Mouse (Mus musculus) bone marrow macrophage, adult 2 months (primary cell): Measurements from ENCODE around the gene Spsb1. TPM values are rescaled to one million over a fixed set of nuclear protein-coding genes. Genes with fewer than 3 reads are reported as not detected.

Experiments
- H3K27ac ChIP-seq: 2 replicates; pipeline ENCODE4 v1.5.1; 2012; ENCODE audit warnings: low read depth, low read length; ENCODE audit not compliant: insufficient read depth
- H3K4me1 ChIP-seq: 2 replicates; pipeline ENCODE4 v1.6.1; 2012; ENCODE audit warnings: low read length; ENCODE audit not compliant: control insufficient read depth, insufficient read depth
- H3K4me3 ChIP-seq: 2 replicates; pipeline ENCODE4 v1.5.1; 2012; ENCODE audit warnings: mild to moderate bottlenecking, low read length, moderate library complexity; ENCODE audit not compliant: insufficient read depth
- CTCF ChIP-seq: IDR thresholded peaks from 2 replicates; pipeline ENCODE4 v1.5.1; 2012; ENCODE audit warnings: low read depth, mild to moderate bottlenecking, low read length, moderate library complexity
- POLR2A ChIP-seq: IDR thresholded peaks from 2 replicates; pipeline ENCODE4 v1.6.1; 2012; ENCODE audit warnings: mild to moderate bottlenecking, low read depth, low read length, borderline replicate concordance
- polyA plus RNA-seq: library from polyadenylated mRNA; stranded (reverse); fragments of >200 nt; gene quantifications from 2 replicates; pipeline ENCODE4 v1.2.4, GENCODE M21; 2012; ENCODE audit not compliant: missing spikeins, insufficient read depth, insufficient read length

Spsb1 gene
- polyA plus RNA-seq, 1 experiment, result 1.2 TPM

DNA sequence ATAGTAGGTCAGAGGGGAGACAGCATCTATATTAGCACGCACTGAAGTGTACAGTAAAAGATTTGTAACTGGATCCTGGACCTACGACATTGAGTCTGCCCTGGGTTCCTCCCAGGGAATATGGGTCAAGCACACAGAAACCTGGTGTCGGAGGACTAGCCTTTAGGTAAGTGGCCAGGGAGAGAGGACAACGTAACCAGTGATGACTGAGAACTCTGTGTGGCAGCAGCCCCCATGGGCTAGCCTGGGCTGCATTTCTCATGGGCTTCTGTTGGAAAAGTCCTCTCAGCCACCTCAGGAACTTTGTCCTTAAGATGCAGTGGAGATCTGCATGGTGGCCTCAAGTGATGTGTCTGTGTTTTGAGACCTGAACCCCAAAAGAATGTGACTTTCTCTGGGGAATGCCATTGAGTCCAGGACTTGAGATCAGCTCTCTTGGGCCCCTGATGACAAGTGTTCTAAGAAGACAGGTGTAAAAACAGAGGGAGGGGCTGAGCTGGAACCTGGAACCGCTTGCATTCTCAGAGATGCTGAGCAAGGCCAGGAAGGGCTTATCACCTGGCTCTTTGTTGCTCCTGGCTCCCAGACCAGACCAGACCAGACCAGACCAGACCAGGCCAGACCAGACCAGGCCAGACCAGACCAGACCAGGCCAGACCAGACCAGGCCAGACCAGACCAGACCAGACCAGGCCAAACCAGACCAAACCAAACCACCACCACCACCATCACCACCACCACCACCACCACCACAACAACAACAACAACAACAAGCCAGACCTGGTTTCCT, 63.5 kb downstream of the Spsb1 start:
- TF ChIP-seq CTCF, result no peak
- TF ChIP-seq POLR2A, result no peak
- peaks cover 13% of the 10 kb centered on the region for H3K4me1 ChIP-seq
- H3K4me3 ChIP-seq, result no peak overlapping the region
- H3K27ac ChIP-seq, result no peak overlapping the region

DNA sequence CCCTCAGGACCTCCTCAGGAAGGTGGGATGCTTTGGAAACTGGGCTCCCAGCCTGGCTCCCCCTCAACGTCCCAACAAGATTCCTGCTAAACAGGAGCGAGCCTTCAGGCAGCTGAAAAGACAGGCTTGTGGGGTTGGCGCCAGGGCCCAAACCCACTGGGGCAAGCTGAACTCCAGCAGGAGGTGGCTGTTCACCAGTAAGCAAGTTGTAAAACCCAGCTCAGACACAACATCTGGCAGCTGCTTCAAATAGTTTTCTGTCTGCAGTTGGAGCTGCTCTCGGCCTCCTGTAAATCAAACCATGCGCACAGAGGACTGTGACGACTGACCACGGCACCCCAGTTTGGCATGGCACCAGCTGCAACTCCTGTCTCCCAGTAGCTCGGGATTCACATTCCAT, 64.3 kb downstream of the Spsb1 start:
- Histone ChIP-seq H3K4me3 (no peak overlapping the region), H3K4me1 (peaks cover 13% of the 10 kb centered on the region), H3K27ac (no peak overlapping the region)
- no peak for TF ChIP-seq CTCF
- TF ChIP-seq POLR2A, result no peak

DNA sequence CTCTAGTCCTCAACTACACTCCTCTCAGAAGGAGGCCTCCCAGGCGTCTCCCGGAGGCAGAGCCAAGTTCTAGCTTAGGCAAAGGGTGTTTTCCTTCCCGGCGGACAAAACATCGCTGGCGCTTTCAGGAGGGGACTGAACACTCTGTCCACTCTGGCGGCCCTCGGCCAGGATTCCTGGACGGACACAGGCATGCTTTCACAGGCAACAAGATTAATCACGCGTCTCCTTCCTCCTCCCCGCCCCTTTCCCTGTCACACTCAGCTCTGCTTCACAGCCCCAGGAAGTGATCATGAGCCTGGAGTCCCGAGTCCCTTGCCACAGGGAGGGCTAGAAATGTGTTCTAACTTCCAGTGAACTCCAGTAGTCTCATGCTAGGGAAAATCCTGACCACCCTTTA, 65.0 kb downstream of the Spsb1 start:
- no peak for TF ChIP-seq POLR2A
- TF ChIP-seq CTCF, result no peak
- H3K27ac ChIP-seq, result no peak overlapping the region
- H3K4me3 ChIP-seq, result no peak overlapping the region
- peaks cover 12% of the 10 kb centered on the region for H3K4me1 ChIP-seq

DNA sequence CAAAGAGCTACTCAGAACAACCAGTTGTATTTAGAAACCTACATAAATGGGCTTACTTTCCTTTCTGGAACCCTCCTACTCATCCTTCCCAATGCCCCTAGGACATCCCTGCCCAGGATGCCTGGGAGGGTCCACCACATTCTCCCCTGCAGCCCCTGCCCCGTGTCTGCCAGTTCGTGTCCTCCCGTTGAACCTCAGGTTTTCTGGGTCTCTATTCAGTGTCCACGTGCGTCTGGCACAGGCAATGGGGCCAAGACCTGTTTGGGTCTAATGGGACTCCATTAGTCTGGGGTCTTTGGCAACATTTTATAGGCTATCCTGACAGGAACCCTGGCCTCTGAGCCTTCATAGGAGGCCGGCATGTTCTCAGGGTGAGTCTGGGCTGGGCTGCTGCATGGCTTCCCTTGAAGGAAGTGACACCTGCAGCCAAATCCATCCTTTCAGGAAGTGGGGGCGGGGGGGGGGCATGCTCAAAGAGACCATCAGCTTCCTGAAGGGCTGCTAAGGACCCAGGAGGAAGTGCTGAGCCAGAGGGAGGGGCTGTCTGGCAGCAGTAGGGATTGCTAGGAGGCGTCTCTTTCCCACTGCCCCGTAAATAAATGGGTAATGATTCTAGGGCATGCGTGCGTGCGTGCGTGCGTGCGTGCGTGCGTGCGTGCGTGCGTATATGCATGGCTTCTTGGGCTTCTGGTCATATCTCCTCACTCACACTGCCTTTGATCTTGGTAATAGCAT, 65.9 kb downstream of the Spsb1 start:
- H3K27ac ChIP-seq, result no peak overlapping the region
- no peak for TF ChIP-seq CTCF
- no peak for TF ChIP-seq POLR2A
- H3K4me3 ChIP-seq, result no peak overlapping the region
- peaks cover 9% of the 10 kb centered on the region for H3K4me1 ChIP-seq

DNA sequence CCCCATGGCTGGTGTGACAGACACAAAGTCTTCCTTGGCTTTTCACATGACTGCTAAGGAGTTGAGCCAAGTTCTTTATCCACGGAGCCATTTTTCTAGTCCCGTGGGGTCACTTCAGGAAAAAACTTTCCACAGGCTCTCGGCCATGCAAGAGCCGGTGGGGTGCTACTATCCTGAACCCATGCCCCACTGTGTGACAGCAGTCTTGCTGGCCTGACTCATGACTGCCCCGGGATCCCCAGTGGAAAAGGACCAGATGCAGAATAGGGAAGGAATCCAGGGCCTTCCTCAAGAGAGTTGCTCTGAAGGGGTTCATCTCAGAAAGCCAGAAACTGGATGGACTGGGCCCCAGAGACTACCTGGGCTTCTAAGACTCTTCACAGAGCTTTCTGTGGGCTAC, 66.7 kb downstream of the Spsb1 start:
- Histone ChIP-seq H3K4me3 (no peak overlapping the region), H3K27ac (no peak overlapping the region), H3K4me1 (peaks cover 9% of the 10 kb centered on the region)
- TF ChIP-seq CTCF (no peak), POLR2A (no peak)

DNA sequence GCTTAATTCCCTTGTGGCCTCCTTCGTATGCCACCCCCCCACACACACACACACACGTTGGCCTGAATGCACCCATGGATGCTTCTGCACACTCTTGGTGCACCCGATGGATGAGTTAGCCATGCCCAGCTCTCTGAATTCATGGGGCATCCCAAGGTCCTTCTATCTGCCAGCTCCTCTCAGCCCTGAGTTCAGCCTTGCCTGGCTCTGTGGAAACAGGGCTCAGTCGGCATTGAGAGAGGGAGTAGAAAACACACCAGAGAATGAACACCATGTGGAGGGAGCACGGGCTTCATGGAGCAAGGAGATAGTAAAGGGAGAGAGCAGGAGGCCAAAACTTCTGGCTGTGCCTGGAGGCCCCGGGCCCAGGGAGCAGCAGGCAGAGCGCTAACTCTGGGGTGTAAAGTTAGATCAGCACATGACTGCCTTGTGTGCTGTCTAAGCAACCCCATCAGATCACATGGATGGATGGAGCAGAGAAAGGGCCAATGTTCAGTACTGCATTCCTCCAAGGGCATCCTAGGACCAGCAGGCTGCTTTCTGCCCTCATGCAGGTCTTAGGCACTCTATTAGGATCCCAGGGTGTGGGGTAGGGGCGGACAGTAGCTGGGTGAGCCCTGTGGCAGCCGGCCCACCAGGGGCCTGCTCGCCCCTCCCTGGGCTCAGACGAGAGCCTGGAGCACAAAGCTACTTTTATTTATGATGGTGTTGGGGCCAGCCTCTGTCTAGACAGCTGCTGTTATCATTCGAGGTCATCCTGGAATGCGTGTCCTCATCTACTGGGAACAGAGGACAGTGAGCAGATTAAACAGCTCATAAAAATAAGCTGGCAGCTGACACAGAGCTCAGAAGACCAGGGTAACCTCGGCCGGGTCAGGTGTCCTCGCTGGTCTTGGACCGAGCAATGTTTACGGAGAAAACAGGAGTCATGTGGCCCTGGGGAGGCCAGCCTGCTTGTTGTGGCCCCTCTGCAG, 68.3 kb downstream of the Spsb1 start:
- H3K27ac ChIP-seq, result no peak overlapping the region
- H3K4me3 ChIP-seq, result no peak overlapping the region
- H3K4me1 ChIP-seq, result peaks cover 9% of the 10 kb centered on the region
- TF ChIP-seq CTCF, result no peak

DNA sequence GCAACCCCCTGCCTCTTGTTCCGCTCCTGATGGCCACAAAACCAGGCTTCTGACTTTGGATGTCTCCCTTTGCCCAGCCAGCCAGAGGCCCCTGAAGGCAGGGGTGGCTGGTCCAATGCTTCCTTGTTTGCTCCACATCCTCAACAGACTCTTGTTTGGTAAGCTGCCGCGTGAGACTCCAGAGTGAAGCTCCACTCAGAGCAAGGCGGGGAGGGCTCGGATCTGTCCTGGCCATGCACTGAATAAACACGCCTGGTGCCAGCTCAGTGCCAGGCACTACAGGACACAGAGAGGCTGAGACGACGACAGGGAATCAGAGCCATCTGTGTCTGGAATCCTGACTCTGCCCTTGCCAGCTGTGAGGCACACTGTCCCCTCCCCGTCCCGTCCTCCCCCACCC, 70.9 kb downstream of the Spsb1 start:
- no peak for TF ChIP-seq CTCF
- TF ChIP-seq POLR2A, result no peak
- Histone ChIP-seq H3K4me1 (no peaks in the 10 kb centered on the region), H3K27ac (no peak overlapping the region), H3K4me3 (no peak overlapping the region)

DNA sequence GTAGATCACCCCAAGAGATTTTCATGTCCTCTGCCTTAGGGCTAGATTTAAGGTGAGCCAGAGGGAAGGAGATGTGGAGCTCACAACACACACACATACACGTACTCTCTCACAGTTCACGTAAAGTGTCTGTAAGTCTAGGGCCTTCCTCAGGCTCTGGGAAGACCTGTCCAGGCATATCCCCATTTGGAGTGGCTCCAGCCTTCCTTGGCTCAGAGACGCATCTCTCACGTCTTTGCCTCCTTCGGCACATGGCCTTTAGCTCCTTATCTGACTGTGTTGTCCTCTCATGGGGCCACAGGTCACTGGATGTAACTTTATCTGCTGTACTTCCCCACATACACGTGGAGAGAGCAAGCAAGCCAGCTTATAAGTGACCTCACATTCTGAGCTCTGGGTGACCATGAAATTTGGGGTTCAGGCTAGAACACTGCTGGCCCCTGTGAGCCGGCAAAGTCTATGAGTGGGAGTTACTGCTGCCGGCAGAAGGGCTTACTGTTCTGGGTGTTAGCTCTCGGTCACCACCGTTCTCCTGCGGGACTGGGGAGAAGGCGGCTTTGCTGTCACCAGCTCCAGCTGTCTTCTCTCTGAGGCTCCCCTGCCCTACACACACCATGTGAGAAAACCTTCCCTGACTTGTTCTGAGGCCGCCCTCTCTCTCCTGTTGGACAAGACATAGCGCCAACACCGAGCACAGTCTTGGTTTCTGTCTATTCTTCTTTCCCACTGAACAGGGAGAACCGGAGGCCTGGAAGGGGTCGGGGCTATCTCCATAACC, 72.5 kb downstream of the Spsb1 start:
- no peak overlapping the region for H3K27ac ChIP-seq
- H3K4me1 ChIP-seq, result no peaks in the 10 kb centered on the region
- no peak overlapping the region for H3K4me3 ChIP-seq
- TF ChIP-seq CTCF (no peak), POLR2A (no peak)

DNA sequence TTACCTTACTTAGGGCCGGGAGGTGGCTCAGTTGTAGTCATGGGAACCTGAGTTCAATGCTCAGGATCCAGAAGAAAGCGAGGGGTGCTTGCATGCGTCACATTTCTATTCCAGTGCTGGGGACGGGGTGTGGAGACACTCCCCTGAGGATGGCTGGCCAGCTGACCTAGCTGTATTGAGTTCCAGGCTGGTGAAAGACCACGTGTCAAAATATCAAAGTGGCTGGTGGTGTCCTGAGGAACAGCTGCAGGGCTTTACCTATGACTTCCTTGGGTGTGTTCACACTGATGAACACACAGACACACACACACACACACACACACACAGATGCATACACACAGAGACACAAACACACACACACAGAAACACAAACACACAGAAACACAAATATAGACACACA, 73.9 kb downstream of the Spsb1 start:
- Histone ChIP-seq H3K4me1 (no peaks in the 10 kb centered on the region), H3K27ac (no peak overlapping the region), H3K4me3 (no peak overlapping the region)
- TF ChIP-seq CTCF, result no peak
